ENCODE assay signal across 13 mouse cellular contexts in the genomic region with DNA sequence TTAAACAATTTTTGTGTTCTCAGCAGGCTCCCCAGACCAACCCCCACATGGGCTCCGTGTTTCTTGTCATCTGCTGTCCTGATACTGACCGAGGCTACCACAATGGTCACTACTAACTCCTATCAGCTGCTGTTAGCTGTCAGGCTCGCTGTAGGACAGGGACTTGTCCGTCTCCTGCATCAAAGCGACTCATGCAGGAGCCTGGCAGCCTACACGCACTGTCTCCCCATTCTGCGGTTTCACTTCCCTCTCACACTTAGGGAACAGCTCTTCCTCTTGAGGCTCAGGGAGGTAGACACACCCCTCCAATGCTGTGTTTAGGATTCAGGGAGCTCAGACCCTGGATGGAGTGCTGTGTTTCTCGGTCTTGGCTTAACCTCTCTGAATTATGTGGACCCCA.
DNase-seq lines count a peak whose midpoint lies in the region; ATAC-seq and TF ChIP-seq lines count a peak whose summit lies in the region.
"Had no signal": no experiment of that assay in that cellular context is flagged by ENCODE, and none has a peak within 500 bp of the region (broad histone marks: within the 10 kb centered on the region; RNA-seq: fewer than 3 reads in every experiment).

No protein-coding gene starts in this region.

- no peak for TF ChIP-seq RAD21 in MEL (IDR thresholded peaks at IDR 0.05; ENCODE audit: low read depth, low read length)

- no peaks in the 10 kb centered on the region for H3K27me3 ChIP-seq in MEL (ENCODE audit: control insufficient read depth in 1 of 2, insufficient read depth in 2 of 2, low read length in 2 of 2)
- no peaks in the 10 kb centered on the region for H3K27me3 ChIP-seq in embryonic facial prominence, embryonic 14.5 days (replicated peaks; ENCODE audit: control insufficient read depth, insufficient read depth, low read length)
- H3K27me3 ChIP-seq in intestine, embryonic 16.5 days (replicated peaks; ENCODE audit: control insufficient read depth, insufficient read depth, low read length), result no peaks in the 10 kb centered on the region
- H3K27me3 ChIP-seq: neural tube, embryonic 12.5 days; Patski had no signal

- no peaks in the 10 kb centered on the region; a peak in 1 of 4 replicates for H3K36me3 ChIP-seq in MEL (ENCODE audit: control insufficient read depth in 1 of 2, insufficient read depth in 2 of 2, low read length in 2 of 2)
- no peaks in the 10 kb centered on the region for H3K36me3 ChIP-seq in embryonic facial prominence, embryonic 14.5 days (ENCODE audit: control insufficient read depth, insufficient read depth, low read length)
- H3K36me3 ChIP-seq in intestine, embryonic 16.5 days (ENCODE audit: control insufficient read depth, insufficient read depth, low read length), result no peaks in the 10 kb centered on the region
- H3K36me3 ChIP-seq: neural tube, embryonic 12.5 days had no signal

- no peak overlapping the region for H3K4me3 ChIP-seq in MEL (ENCODE audit: control insufficient read depth in 1 of 2, insufficient read depth in 1 of 2, low read depth in 2 of 2, low read length in 2 of 2)
- no peak overlapping the region for H3K4me3 ChIP-seq in embryonic facial prominence, embryonic 14.5 days (ENCODE audit: low read depth, low read length)
- no peak overlapping the region for H3K4me3 ChIP-seq in intestine, embryonic 16.5 days (ENCODE audit: low read length)
- H3K4me3 ChIP-seq: gastrocnemius, adult 2 months; neural tube, embryonic 12.5 days had no signal

- 62% methylated on average over 8 of the region's 8 CpGs for WGBS in embryonic facial prominence, embryonic 14.5 days
- WGBS in intestine, embryonic 16.5 days, result 68% methylated on average over 8 of the region's 8 CpGs

- H3K4me1 ChIP-seq in MEL (ENCODE audit: control insufficient read depth in 1 of 2, insufficient read depth in 2 of 2, low read length in 2 of 2), result peaks cover 0 to 2% of the 10 kb centered on the region in 2 experiments; a peak in 2 of 4 replicates
- peaks cover 11% of the 10 kb centered on the region for H3K4me1 ChIP-seq in embryonic facial prominence, embryonic 14.5 days (ENCODE audit: control insufficient read depth, insufficient read depth, low read length)
- 0 out of 2 replicates have a peak, but pooled peaks cover 2% of the 10 kb centered on the region for H3K4me1 ChIP-seq in intestine, embryonic 16.5 days (ENCODE audit: control insufficient read depth, insufficient read depth, low read length)

- no peak overlapping the region for H3K9ac ChIP-seq in MEL (ENCODE audit: control insufficient read depth, low read depth, low read length, poor library complexity, severe bottlenecking)
- H3K9ac ChIP-seq in embryonic facial prominence, embryonic 14.5 days (ENCODE audit: low read depth, low read length), result no peak overlapping the region
- no peak overlapping the region for H3K9ac ChIP-seq in intestine, embryonic 16.5 days (ENCODE audit: low read depth, low read length)
- H3K9ac ChIP-seq: neural tube, embryonic 12.5 days had no signal

- no peaks in the 10 kb centered on the region for H3K79me2 ChIP-seq in MEL (ENCODE audit: control insufficient read depth, insufficient read depth, low read length, poor library complexity)

- no peak for TF ChIP-seq EP300 in MEL (IDR thresholded peaks at IDR 0.05; ENCODE audit: low read depth in 1 of 2, low read length in 2 of 2)

- no peak for TF ChIP-seq CTCF in MEL (IDR thresholded peaks at IDR 0.05 in 2 of 3, conservative IDR thresholded peaks at IDR 0.05 in 1 of 3; ENCODE audit: control insufficient read depth in 1 of 3, insufficient read depth in 1 of 3, low read depth in 2 of 3, low read length in 3 of 3, poor library complexity in 1 of 3, severe bottlenecking in 1 of 3)

- peak; percentile 3 for DNase-seq in lung, postnatal 36 days
- no peak for DNase-seq in lung, postnatal 4 days
- DNase-seq in MEL (ENCODE audit: low read depth, low spot score), result peak; percentile 39
- peak; percentile 23 for DNase-seq in embryonic facial prominence, embryonic 14.5 days (ENCODE audit: low spot score)
- DNase-seq in monocyte, adult 2 months (ENCODE audit: low read depth in 1 of 2, low spot score in 2 of 2), result peak; percentile 22 to 34
- DNase-seq in testis, postnatal 14 days (ENCODE audit: low spot score), result no peak
- DNase-seq: cerebellum, postnatal 14 days; gastrocnemius, adult 2 months; lung, adult 2 months; thymus, adult 2 months had no signal

- no peak overlapping the region for H3K27ac ChIP-seq in MEL (ENCODE audit: control insufficient read depth, low read depth, low read length)
- no peak overlapping the region for H3K27ac ChIP-seq in embryonic facial prominence, embryonic 14.5 days (replicated peaks; ENCODE audit: low read depth, low read length)
- no peak overlapping the region for H3K27ac ChIP-seq in intestine, embryonic 16.5 days (ENCODE audit: low read length)
- H3K27ac ChIP-seq: gastrocnemius, adult 2 months; neural tube, embryonic 12.5 days had no signal

- no peak for TF ChIP-seq POLR2A in MEL (IDR thresholded peaks at IDR 0.05; ENCODE audit: control insufficient read depth in 1 of 2, insufficient read depth in 1 of 2, low read depth in 1 of 2, low read length in 2 of 2, poor library complexity in 1 of 2)

- H3K9me3 ChIP-seq in MEL (replicated peaks; ENCODE audit: insufficient read depth, low read length), result no peaks in the 10 kb centered on the region
- no peaks in the 10 kb centered on the region for H3K9me3 ChIP-seq in embryonic facial prominence, embryonic 14.5 days (ENCODE audit: control insufficient read depth, low read length)
- H3K9me3 ChIP-seq in intestine, embryonic 16.5 days (ENCODE audit: control insufficient read depth, low read length), result no peaks in the 10 kb centered on the region
- H3K9me3 ChIP-seq: neural tube, embryonic 12.5 days had no signal

- H3K4me2 ChIP-seq in embryonic facial prominence, embryonic 14.5 days (ENCODE audit: low read depth, low read length), result no peak overlapping the region
- H3K4me2 ChIP-seq in intestine, embryonic 16.5 days (ENCODE audit: low read depth, low read length), result no peak overlapping the region

- no peak for ATAC-seq in embryonic facial prominence, embryonic 14.5 days (ENCODE audit: low read depth)
- ATAC-seq in intestine, embryonic 16.5 days, result no peak
- ATAC-seq: Patski had no signal

TF ChIP-seq in MEL, 35 proteins besides CTCF, POLR2A, EP300 and RAD21:
- TF ChIP-seq MYB (IDR thresholded peaks at IDR 0.05; ENCODE audit: low read depth, low read length) (no peak), E2F4 (IDR thresholded peaks at IDR 0.05; ENCODE audit: borderline replicate concordance, low read depth, low read length) (no peak), ZMIZ1 (IDR thresholded peaks at IDR 0.05; ENCODE audit: low read depth, low read length) (no peak), RCOR1 (IDR thresholded peaks at IDR 0.05; ENCODE audit: low read depth, low read length) (no peak), ZKSCAN1 (IDR thresholded peaks at IDR 0.05; ENCODE audit: low read depth, low read length) (no peak), TAL1 (IDR thresholded peaks at IDR 0.05; ENCODE audit: low read length) (no peak), ETS1 (IDR thresholded peaks at IDR 0.05; ENCODE audit: low read depth, low read length) (no peak), USF1 (IDR thresholded peaks at IDR 0.05; ENCODE audit: low read depth, low read length) (no peak), CHD2 (IDR thresholded peaks at IDR 0.05; ENCODE audit: low read length) (no peak), BHLHE40 (IDR thresholded peaks at IDR 0.05; ENCODE audit: borderline replicate concordance, low read depth, low read length) (no peak), ELF1 (IDR thresholded peaks at IDR 0.05; ENCODE audit: low read depth, low read length) (no peak), POLR2AphosphoS2 (IDR thresholded peaks at IDR 0.05; ENCODE audit: low read length) (no peak), CHD1 (IDR thresholded peaks at IDR 0.05; ENCODE audit: low read depth, low read length) (no peak), POLR2AphosphoS5 (IDR thresholded peaks at IDR 0.05; ENCODE audit: borderline replicate concordance, low read depth, low read length) (no peak), MAFK (IDR thresholded peaks at IDR 0.05; ENCODE audit: borderline replicate concordance, low read depth, low read length) (no peak), MYC (IDR thresholded peaks at IDR 0.05; ENCODE audit: low read depth, low read length) (no peak), USF2 (IDR thresholded peaks at IDR 0.05; ENCODE audit: borderline replicate concordance in 1 of 2, insufficient read depth in 1 of 2, low read depth in 1 of 2, low read length in 2 of 2) (no peak)

Comparison
In these comparisons a context has a peak if more than half of its experiments do, and no peak if none do; other contexts are left out.
1. DNase-seq: peak in lung, postnatal 36 days (single experiment), MEL (single experiment), embryonic facial prominence, embryonic 14.5 days (single experiment) and monocyte, adult 2 months (2 of 2); none in lung, postnatal 4 days (0 of 2) and testis, postnatal 14 days (single experiment).